Mouse (Mus musculus) right cerebral cortex, postnatal 4 days (tissue): ENCODE data around the gene Morc2a.

Experiments
- DNase-seq: peaks from one replicate; pipeline ENCODE4 v3.0.0-alpha.2; 2022

The Morc2a gene

DNA sequence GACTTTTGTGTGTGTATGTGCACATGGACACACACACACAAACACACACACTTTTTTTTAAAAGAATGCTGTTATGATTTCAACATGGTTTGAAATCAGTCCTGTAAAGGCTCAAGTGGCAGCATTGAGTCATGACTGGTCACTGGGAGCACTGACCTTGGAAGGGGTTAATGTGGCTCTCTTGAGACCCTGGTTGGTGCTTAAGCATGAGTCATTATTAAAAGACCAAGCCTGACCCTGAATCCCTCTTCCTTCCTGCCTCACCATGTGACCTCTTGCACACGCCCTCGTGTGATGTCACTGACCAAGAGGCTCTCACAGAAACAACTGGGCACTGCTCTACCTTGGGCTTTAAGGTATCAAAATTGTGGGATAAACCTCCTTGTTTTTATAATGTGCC is 89.8 kb downstream of the Morc2a start:
- DNase-seq = no peak
